Mouse (Mus musculus) ovary, adult 18-20 months (tissue): Measurements from ENCODE around the gene Gstm6.
"Not testable (repeated sequence)": the region's sequence is repeated elsewhere in the genome, so short reads cannot be mapped to it uniquely, and the experiment has no call there.

Experiments used
- DNase-seq: peaks from one replicate; pipeline ENCODE4 v3.0.0; 2022; ENCODE audit warnings: low spot score, mixed read lengths

Gene Gstm6

DNA sequence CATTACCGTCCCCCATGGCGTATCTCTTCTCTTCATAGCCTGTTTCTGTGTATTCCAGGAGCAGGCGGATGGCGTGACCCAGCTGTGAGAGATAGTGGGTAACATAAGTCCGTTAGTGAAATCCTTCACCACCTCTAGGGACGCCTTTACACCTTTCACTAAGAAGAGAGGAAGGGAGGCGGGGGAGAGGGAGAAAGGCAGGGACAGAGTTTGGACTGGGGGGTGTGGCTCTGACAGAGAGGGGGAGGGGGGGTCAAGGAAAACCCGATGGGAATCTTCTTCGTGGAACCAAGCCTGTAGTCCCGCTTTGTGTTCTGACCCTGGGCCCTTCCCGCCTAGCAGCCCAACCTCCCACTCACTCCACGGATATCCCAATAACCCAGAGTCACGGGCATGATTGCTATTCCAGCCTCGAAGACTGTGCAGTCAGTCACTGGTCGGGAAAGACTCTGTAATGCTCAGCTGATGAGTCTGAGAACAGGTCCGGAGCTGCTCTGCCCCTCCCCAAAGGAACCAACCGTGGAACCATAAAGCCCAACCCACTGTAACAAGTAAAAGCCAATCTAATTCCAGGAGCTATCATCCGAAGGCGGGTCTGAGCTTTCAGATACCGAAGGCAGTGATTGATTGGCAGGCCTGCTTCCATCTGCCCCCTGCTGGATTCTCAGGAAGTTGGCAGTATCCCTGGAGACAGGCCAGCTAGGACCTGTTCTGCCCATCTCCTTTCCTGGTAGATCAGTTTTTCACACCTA lies at the start of gene Gstm6:
Gene Gstm6 (minus strand): TSS at position 511 of the 752 bp plus-strand sequence.
- no peak for DNase-seq

GRCm38 (mm10) chr3:107986041-107986562 lies 42.6 kb upstream of the Gstm6 start, which contains the start of gene Gstm2:
Gene Gstm2, minus strand, starts transcription at chr3:107986453.
- peak; percentile 81 for DNase-seq

- not testable (repeated sequence) for DNase-seq
Measured at GRCm38 (mm10) chr3:107985141-107985540, 41.6 kb upstream of the Gstm6 start.

DNA sequence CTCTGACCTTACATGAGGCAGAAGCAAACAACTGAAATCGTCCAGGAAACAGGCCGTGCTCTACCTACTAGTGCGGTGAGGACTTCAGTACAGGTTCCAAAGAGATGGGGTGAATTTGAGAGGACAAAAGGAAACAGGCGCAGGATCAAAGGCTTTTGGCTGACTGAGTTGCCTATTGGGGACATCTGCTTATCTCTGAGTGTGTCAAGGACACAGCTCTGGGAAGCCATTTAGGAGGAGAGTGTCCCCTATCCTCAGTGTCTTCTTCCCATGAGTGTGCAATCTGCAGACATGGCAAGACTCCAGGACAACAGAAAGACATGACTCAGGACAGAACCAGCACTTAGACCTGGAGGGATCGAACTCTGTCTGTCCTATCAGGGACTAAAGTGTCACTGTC lies 40.9 kb upstream of the Gstm6 start:
- DNase-seq = no peak

DNA sequence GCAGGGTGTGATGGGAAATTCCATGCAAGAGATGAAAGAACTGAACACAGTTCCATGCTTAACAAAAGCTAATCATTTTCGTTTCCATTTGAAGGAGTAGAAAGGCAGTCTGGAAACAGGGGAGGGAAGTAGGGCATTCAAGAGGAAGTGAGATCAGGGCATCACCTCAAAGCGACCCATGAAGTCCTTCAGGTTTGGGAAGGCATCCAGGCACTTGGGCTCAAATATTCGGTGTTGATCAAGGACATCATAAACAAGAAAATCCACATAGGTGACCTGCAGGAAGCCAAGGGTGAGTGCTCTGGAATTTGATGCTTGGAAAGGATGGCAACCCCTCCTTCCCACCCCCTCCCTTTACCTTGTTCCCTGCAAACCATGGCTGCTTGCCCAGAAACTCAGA lies 40.2 kb upstream of the Gstm6 start:
- DNase-seq = no peak

DNA sequence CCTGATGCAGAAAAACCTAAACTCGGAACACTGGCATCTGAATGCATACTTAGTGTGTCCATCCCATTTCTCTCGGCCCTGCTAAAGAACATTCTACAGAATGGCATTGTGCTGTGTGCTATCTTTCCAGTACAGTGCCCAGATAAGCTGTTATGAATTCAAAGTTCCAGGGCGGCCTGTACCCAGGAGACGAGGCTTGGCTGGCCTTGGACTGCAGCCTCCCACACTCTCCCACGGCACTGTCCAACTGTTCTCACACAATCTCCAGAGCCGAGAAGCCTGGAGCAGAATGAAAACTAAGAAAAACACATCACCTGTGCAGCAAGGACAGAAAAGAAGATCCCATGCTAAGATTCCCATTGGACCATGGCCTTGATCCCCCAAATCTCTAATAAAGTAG lies 39.2 kb upstream of the Gstm6 start:
- DNase-seq = peak; percentile 84

DNA sequence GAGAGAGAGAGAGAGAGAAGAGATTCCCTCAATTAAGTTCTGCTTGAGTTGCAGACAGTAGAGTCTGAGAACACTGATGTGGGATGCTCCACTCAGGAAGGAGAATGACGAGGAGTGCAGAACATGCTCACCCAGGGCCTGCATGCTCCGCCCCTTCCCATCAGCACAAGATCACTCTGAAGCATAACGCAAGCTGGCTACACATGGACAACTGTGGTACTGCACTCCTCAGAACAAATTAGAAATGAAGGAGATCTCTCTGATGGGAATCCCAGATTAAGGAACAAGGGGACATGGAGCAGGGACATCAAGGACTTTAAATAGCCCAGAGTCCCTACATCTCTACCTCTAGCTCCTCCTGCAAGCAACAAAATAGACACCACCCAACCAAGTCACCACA lies 37.7 kb upstream of the Gstm6 start:
- no peak for DNase-seq

- no peak for DNase-seq
Measured at GRCm38 (mm10) chr3:107977691-107978090, 34.1 kb upstream of the Gstm6 start.

DNA sequence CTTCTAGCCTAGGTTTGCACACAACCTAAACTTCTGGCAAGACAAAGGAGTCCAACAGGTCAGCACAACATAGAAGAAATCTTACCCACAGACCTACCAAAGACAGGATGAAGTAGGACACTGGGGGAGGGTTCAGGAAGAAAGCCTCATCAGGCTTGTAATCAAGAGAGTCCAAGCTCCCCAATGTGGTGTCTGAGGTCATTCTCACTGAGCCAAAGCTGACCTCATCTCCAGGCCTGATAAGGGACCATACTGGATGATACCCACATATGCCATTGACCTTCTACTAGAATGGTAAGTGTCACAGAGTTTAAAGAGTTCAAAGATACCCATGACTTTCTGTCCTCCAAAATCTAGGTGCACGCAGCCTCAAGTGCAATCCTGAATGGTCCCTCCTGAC lies 30.7 kb upstream of the Gstm6 start:
- no peak for DNase-seq

GRCm38 (mm10) chr3:107972070-107972469 lies 28.5 kb upstream of the Gstm6 start:
- no peak for DNase-seq

- not testable (repeated sequence) for DNase-seq
Measured at GRCm38 (mm10) chr3:107971101-107971500, 27.6 kb upstream of the Gstm6 start.

- DNase-seq = no peak
Measured at GRCm38 (mm10) chr3:107968724-107969395, 25.3 kb upstream of the Gstm6 start, which contains the start of gene Gstm3. Gene Gstm3, minus strand, starts transcription at chr3:107969283.

DNA sequence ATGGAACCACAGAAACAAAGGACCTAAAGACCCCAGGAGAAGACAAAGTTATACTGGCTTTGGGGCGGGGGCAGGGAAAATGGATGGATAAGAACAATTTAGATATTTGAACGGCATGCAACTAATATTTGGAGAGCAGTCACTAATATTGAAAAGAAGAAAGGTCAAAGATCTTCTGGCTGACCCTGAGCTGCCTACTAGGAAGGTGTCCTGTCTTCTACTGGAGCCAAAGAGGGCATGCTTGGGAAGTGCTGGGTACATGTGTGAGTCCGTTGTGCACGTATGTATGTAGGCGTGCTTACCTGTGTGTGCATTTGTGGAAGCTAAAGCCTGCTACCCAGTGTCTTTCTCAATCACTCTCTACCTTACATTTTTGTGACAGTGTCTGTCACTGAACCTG lies 23.1 kb upstream of the Gstm6 start:
- no peak for DNase-seq

DNA sequence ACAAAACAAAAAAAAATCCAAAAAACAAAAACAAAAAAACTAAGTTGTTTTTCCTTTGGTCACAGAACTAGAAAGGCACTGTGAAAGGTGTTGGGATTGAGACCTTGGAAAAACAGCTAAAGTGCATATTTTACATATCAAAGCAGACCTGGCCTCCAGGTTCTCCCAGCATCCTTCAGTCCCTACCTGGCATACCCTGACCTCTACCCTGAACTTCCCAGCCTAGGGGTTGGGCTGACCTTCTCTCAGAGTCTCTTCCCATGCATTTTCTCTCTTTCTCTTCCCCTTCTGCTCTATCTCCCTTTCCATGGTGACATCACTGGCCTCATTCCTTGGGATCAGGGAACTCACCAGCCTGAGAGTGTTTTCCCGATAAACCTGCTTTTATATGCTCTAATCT lies 22.0 kb upstream of the Gstm6 start:
- DNase-seq = no peak

DNA sequence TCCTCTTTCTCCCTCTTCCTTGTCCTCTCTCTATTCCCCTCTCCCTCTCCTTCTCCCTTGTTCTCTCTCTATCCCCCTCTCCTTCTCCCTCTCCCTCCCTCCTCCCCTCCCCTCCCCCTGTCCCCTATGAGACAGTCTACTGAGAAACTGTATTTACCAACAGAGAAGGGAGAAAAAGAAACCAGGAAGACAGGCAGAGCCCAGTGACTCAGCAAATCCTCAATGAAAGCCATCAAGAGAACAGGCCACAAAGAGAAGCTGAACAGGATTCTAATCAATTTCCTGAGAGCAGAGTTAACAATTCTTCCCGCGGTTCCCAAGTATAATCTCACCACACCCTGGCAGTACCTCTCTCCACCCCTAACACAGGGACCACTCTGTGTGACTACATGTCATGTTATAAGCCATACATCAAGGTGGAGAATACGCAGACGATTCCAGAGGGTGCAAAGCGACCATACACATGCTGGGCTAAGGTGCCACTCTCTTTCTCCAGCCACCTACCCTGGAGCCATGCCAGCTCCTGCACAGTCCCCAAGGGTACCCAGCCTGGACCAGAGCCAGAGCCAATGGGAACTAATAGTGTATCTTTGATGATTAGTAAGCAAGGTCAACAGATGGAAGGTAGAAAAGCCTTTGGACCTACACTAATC lies 21.2 kb upstream of the Gstm6 start:
- DNase-seq = no peak

- no peak for DNase-seq
Measured at GRCm38 (mm10) chr3:107964026-107964425, 20.5 kb upstream of the Gstm6 start.

- not testable (repeated sequence) for DNase-seq
Measured at GRCm38 (mm10) chr3:107955260-107955659, 11.7 kb upstream of the Gstm6 start.

- DNase-seq = no peak
Measured at GRCm38 (mm10) chr3:107953906-107954305, 10.4 kb upstream of the Gstm6 start.

DNA sequence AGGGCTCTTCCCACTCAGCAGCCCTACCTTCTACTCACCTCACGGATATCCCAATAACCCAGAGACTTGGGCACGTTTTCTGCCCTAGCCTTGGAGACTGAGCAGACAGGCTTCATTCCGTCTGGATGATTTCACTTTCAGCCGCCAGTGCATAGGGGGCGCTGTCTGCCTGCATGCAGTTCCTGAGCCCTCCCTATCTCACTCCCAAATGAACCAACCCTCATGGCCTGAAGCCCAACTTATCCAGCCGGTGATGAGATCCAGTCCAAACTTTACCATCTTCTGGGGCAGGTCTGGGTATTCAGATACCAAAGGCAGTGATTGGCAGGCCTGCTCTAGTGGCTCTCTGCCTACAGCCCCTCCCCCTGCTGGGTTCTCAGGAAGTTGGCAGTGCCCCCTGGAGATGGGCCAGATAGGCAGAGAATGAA lies 9.8 kb upstream of the Gstm6 start:
- DNase-seq = peak; percentile 73

DNA sequence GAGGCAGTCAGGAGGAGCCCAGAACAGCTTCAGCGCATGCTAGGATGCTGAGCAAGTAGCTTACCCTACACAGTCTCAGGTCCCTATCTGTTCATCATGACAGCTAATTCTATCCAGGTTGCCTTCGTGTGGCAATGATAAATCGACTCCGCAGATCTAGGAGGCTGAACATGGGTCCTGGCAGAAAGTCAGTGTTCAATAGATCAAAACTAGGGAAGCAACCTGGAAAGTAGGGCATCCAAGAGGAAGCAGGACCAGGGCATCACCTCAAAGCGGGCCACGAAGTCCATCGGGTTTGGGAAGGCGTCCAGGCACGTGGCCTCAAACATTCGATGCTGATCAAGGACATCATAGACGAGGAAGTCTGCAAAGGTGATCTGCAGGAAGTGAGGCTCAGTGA lies 7.0 kb upstream of the Gstm6 start:
- DNase-seq = no peak

DNA sequence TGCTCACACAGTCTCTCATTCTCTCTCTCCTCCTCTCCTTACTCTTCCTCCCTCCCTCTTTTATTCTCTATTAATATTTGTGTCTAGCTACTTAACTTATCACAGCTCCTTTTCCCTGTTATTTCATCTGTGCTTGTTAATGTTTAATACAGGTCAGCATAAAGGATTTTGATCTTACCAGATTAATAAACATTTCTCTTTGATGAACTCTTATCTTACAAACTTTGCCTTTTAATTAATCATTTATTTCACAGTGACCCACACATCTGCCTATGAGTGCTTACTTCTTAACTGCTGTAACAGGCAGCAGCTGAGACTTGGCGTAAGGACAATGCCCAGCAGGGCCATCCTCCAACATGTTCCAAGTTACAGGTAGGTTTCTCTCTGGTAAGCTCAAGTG lies 5.9 kb upstream of the Gstm6 start:
- DNase-seq = not testable (repeated sequence)

DNA sequence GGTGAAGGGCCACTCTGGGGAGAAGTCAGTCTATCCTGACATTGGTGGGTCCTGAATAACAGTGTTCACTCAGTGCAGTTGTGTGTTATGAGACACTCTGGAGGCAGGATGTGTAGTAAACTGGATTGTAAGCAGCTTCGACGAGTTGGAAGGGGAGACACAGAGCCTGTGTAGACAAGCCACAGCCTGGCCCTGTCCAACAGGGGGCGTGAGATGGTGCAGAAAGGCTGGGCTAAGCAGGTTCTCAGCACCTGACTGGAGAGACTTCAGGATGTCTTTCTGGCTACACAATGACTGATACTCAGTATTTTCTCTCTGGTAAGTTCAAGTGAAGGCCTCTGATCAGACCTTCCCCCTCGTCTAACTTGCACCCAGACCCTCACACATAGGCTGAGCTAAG lies 2.2 kb upstream of the Gstm6 start:
- no peak for DNase-seq

DNA sequence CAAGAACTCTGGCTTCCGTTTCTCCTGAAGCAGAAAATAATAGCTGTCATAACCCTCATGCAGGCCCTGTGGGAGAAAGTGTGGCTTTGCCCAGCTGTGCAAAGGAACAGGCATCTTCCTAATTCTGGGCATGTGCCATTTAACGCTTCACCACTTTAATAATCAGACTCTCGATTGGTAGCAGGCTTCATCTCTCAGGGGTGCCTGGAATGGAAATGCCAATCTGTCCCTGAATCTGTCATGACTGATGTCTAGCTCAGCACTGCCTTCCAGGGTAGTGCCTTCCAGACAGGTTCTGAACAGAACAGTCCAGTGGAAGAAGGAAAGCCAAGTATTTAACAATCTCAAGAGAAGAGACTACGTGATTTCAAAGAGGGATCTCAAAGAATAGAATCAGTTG lies 2.3 kb downstream of the Gstm6 start:
- DNase-seq = no peak
